Mouse (Mus musculus) left cerebral cortex, adult 8-10 months (tissue): ENCODE data around the gene Tas2r139. TPM values are rescaled to one million over a fixed set of nuclear protein-coding genes. Genes with fewer than 3 reads are reported as not detected.
"Not testable (repeated sequence)": the region's sequence is repeated elsewhere in the genome, so short reads cannot be mapped to it uniquely, and the experiment has no call there.

ENCODE experiments used
- DNase-seq, 2 experiments: peaks; one replicate each; pipeline ENCODE4 v3.0.0; 2022; ENCODE audit warnings: low spot score in 2 of 2
- total RNA-seq, 4 experiments: library from RNA; stranded (reverse); gene quantifications; 2 replicates each; pipeline ENCODE4 v1.2.4; 2022

The Tas2r139 gene
- total RNA-seq = not detected

DNA sequence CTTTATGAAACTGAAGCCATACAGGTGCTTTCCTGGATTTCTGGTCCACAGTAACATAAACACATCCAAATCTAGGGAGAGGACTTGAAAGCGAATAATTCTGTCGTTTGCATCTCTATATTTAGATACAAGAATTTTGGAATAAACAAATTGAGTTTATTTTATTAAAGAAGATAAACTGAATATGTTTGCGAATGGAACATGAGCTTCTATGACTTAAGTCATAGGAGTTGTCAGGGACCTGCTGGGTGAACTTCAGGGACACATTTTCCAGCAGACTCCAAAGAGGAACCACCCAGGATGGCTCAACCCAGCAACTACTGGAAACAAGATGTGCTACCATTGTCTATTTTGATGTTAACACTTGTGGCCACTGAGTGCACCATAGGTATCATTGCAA lies at the start of gene Tas2r139:
Gene Tas2r139 (plus strand): TSS at position 301 of the 400 bp plus-strand sequence.
- no peak for DNase-seq

DNA sequence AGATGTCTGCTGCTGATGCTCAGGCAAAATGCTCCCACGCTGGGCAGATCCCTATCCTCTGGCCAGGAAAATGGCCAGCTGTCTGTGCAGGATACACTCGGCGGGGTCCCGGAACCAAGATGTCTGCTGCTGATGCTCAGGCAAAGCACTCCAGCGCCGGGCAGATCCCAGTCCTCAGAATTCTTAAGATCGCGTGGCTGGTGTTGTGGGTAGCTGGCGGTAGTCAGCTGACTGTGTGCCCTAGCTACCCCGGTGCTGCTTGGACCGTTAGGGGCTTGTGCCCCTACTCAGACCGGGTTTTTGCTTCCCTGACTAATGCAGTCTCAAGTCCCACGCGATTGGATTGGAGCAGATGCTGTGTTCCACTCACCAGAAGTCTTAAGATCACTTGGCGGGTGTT lies 10.4 kb downstream of the Tas2r139 start:
- not testable (repeated sequence) for DNase-seq

DNA sequence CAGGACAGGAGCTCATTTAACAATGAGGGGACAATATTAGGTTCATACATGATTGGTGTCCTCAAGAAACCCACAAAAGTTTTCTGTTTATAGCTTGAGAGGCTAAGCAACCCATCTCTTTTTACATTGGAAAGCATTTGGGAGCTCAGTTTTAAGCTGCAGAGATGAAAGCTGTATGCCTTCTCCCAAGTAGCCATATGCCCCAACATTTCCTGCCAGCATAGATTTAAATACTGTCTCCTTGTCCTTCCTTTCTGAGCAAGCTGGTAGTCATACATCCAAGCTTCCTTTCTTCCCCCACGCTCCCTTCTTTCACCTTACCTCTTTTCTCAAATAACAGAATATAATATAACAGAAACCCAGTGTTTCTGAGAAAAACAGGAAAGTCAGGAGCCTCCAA lies 41.7 kb downstream of the Tas2r139 start:
- peak in 1 of 2 experiments; percentile 47 for DNase-seq

DNA sequence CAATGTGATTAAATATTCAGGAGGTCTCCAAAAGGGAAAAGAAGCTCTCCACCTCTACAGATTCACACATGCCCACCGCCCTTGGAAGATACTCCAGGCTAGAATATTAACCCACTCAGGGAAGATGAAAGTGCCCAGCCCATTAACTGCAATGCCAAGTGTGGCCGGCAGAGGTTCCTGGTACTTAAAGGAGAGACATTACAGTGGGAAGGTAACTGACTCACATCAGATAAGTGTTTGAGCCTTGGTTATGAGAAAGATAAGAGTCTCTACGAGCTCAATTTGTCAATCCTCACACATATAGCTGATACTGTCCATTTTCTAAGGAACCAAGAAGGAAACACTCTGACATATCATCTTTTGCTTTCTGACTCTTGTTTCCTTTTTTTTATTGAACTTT lies 45.5 kb downstream of the Tas2r139 start:
- DNase-seq = no peak

Other genes starting within 250 kb of the Tas2r139 start
- not detected for gene Sval1, start 189.3 kb upstream of the Tas2r139 start, total RNA-seq
- gene Sval3, start 172.8 kb upstream of the Tas2r139 start, total RNA-seq = not detected
- not detected for gene Sva, start 102.5 kb upstream of the Tas2r139 start, total RNA-seq
- not detected for gene Tas2r144, start 74.4 kb downstream of the Tas2r139 start, total RNA-seq
- 10 to 100 TPM; 11.3 to 13.8 (median 11.7) TPM for gene Gstk1, start 105.0 kb downstream of the Tas2r139 start, total RNA-seq
- not detected for gene Tmem139, start 121.0 kb downstream of the Tas2r139 start, total RNA-seq
- gene Casp2, start 124.0 kb downstream of the Tas2r139 start, total RNA-seq = 10 to 100 TPM; 20.7 to 22.6 (median 22.0) TPM
- gene Clcn1, start 145.7 kb downstream of the Tas2r139 start, total RNA-seq = 1 to 10 TPM; 4.3 to 4.8 (median 4.4) TPM
- 100 to 1,000 TPM; 112 to 128 (median 121) TPM for gene Fam131b, start 183.7 kb downstream of the Tas2r139 start, total RNA-seq
- gene Zyx, start 208.7 kb downstream of the Tas2r139 start, total RNA-seq = 10 to 100 TPM; 42.1 to 50.3 (median 47.5) TPM
- gene Epha1, start 232.3 kb downstream of the Tas2r139 start, total RNA-seq = under 1 TPM in 3 of 4 experiments, not detected in 1; 0.23 to 0.68 (median 0.28) TPM